Comparison of ENCODE assay signal across 26 mouse cellular contexts in the genomic region with DNA sequence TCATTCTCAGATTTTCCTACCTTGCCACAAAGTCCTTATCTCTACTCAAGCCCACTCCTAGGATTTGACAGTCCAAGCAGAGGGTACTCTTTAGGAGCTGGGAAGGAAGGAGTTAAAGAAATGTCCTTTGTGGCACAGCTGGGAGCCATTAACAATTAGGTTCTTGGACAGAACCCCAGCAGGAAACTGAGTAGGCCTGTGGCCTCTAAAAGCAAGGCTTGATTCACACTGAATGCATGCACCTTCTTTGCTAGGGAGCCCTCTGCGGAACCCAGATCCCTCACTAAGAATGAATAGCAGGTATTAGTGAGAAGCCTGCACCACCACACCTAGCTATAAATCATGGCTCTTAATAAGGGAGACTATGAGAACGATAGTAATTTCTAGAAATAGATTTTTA.
DNase-seq lines count a peak whose midpoint lies in the region; ATAC-seq and TF ChIP-seq lines count a peak whose summit lies in the region.
"Had no signal": no experiment of that assay in that cellular context is flagged by ENCODE, and none has a peak within 500 bp of the region (broad histone marks: within the 10 kb centered on the region; RNA-seq: fewer than 3 reads in every experiment).

No protein-coding gene starts in this region.

- TF ChIP-seq CTCF in embryonic fibroblast, embryonic 13.5 days (IDR thresholded peaks at IDR 0.05; ENCODE audit: borderline replicate concordance, insufficient read depth, low read length), result no peak

- no peaks in the 10 kb centered on the region for H3K27me3 ChIP-seq in kidney, embryonic 14.5 days (ENCODE audit: control insufficient read depth, insufficient read depth, low read length)
- H3K27me3 ChIP-seq in lung, embryonic 16.5 days (ENCODE audit: control insufficient read depth, insufficient read depth, low read depth, low read length), result no peaks in the 10 kb centered on the region
- H3K27me3 ChIP-seq: embryonic facial prominence, embryonic 12.5 days; stomach, embryonic 15.5 days had no signal

- H3K9ac ChIP-seq in kidney, embryonic 14.5 days (ENCODE audit: low read depth, low read length), result no peak overlapping the region
- no peak overlapping the region for H3K9ac ChIP-seq in lung, embryonic 16.5 days (ENCODE audit: low read length)
- H3K9ac ChIP-seq: embryonic facial prominence, embryonic 12.5 days; liver, embryonic 14.5 days; stomach, embryonic 15.5 days had no signal

- H3K9me3 ChIP-seq in kidney, embryonic 14.5 days (ENCODE audit: control insufficient read depth, low read length), result no peaks in the 10 kb centered on the region
- H3K9me3 ChIP-seq in lung, embryonic 16.5 days (ENCODE audit: control insufficient read depth, low read length), result no peaks in the 10 kb centered on the region
- H3K9me3 ChIP-seq: embryonic facial prominence, embryonic 12.5 days; hindbrain, embryonic 10.5 days; stomach, embryonic 15.5 days had no signal

- no peak for TF ChIP-seq POLR2A in embryonic fibroblast, embryonic 13.5 days (IDR thresholded peaks at IDR 0.05; ENCODE audit: low read depth, low read length)

- H3K4me1 ChIP-seq in kidney, embryonic 14.5 days (ENCODE audit: control insufficient read depth, insufficient read depth, low read length), result 0 out of 2 replicates have a peak, but pooled peaks cover 3% of the 10 kb centered on the region
- no peaks in the 10 kb centered on the region for H3K4me1 ChIP-seq in lung, embryonic 16.5 days (replicated peaks; ENCODE audit: control insufficient read depth, insufficient read depth, low read length)
- peaks cover 7% of the 10 kb centered on the region for H3K4me1 ChIP-seq in embryonic fibroblast, embryonic 13.5 days (ENCODE audit: control insufficient read depth, insufficient read depth, low read length)
- H3K4me1 ChIP-seq: embryonic facial prominence, embryonic 12.5 days; hindbrain, embryonic 10.5 days; stomach, embryonic 15.5 days had no signal

- 46% methylated on average over 2 of the region's 2 CpGs for WGBS in kidney, embryonic 14.5 days
- 50% methylated on average over 2 of the region's 2 CpGs for WGBS in lung, embryonic 16.5 days

- H3K4me2 ChIP-seq in kidney, embryonic 14.5 days (replicated peaks; ENCODE audit: low read depth, low read length), result no peak overlapping the region
- H3K4me2 ChIP-seq in lung, embryonic 16.5 days (ENCODE audit: low read depth, low read length), result no peak overlapping the region
- H3K4me2 ChIP-seq: embryonic facial prominence, embryonic 12.5 days; stomach, embryonic 15.5 days had no signal

- H3K36me3 ChIP-seq in kidney, embryonic 14.5 days (ENCODE audit: control insufficient read depth, insufficient read depth, low read length), result no peaks in the 10 kb centered on the region
- H3K36me3 ChIP-seq in lung, embryonic 16.5 days (ENCODE audit: control insufficient read depth, insufficient read depth, low read length), result no peaks in the 10 kb centered on the region
- H3K36me3 ChIP-seq: embryonic facial prominence, embryonic 12.5 days; hindbrain, embryonic 10.5 days; stomach, embryonic 15.5 days had no signal

- ATAC-seq in kidney, embryonic 14.5 days (ENCODE audit: low FRiP score, low TSS enrichment), result no peak
- ATAC-seq in lung, embryonic 16.5 days (ENCODE audit: low read depth), result peak; percentile 45; the same call in 1 of the 2 replicates
- ATAC-seq: forebrain, embryonic 16.5 days; hindbrain, embryonic 16.5 days had no signal

- H3K27ac ChIP-seq in kidney, embryonic 14.5 days (ENCODE audit: low read depth, low read length), result no peak overlapping the region
- no peak overlapping the region for H3K27ac ChIP-seq in lung, embryonic 16.5 days (ENCODE audit: low read length)
- H3K27ac ChIP-seq in embryonic fibroblast, embryonic 13.5 days (ENCODE audit: insufficient read depth, low read length), result peak overlapping the region; percentile 64; the same call in 1 of the 2 replicates
- H3K27ac ChIP-seq: embryonic facial prominence, embryonic 12.5 days; gastrocnemius, adult 2 months; hindbrain, embryonic 10.5 days; liver, embryonic 14.5 days; stomach, embryonic 15.5 days had no signal

- DNase-seq in embryo, embryonic 11 days, result peak; percentile 29
- no peak for DNase-seq in embryo, embryonic 9.5 days (ENCODE audit: extremely low spot score)
- DNase-seq in kidney, postnatal 14 days, result peak; percentile 10
- no peak for DNase-seq in lung, postnatal 14 days
- DNase-seq in urinary bladder, adult 18-20 months (ENCODE audit: low spot score in 2 of 2), result no peak
- DNase-seq: adrenal gland, postnatal 14 days; cerebellum, adult 11 months; cerebellum, adult 9-10 months; cerebellum, postnatal 36 days; gastrocnemius, adult 2 months; heart, postnatal 14 days; kidney, adult 18-20 months; liver; lung, adult 2 months; midbrain, embryonic 14.5 days; right cerebral cortex, postnatal 25 days had no signal

- no peak overlapping the region for H3K4me3 ChIP-seq in kidney, embryonic 14.5 days (ENCODE audit: low read length)
- H3K4me3 ChIP-seq in lung, embryonic 16.5 days (ENCODE audit: low read length), result no peak overlapping the region
- H3K4me3 ChIP-seq in embryonic fibroblast, embryonic 13.5 days (ENCODE audit: insufficient read depth, low read length), result no peak overlapping the region
- H3K4me3 ChIP-seq: embryonic facial prominence, embryonic 12.5 days; erythroblast, embryonic 14.5 days; gastrocnemius, adult 2 months; hindbrain, embryonic 10.5 days; stomach, embryonic 15.5 days had no signal

Comparison
In these comparisons a context has a peak if more than half of its experiments do, and no peak if none do; other contexts are left out.
1. DNase-seq: peak in embryo, embryonic 11 days (single experiment) and kidney, postnatal 14 days (single experiment); none in embryo, embryonic 9.5 days (single experiment), lung, postnatal 14 days (single experiment) and urinary bladder, adult 18-20 months (0 of 2).